ENCODE assay signal across 8 mouse cellular contexts in the genomic region with DNA sequence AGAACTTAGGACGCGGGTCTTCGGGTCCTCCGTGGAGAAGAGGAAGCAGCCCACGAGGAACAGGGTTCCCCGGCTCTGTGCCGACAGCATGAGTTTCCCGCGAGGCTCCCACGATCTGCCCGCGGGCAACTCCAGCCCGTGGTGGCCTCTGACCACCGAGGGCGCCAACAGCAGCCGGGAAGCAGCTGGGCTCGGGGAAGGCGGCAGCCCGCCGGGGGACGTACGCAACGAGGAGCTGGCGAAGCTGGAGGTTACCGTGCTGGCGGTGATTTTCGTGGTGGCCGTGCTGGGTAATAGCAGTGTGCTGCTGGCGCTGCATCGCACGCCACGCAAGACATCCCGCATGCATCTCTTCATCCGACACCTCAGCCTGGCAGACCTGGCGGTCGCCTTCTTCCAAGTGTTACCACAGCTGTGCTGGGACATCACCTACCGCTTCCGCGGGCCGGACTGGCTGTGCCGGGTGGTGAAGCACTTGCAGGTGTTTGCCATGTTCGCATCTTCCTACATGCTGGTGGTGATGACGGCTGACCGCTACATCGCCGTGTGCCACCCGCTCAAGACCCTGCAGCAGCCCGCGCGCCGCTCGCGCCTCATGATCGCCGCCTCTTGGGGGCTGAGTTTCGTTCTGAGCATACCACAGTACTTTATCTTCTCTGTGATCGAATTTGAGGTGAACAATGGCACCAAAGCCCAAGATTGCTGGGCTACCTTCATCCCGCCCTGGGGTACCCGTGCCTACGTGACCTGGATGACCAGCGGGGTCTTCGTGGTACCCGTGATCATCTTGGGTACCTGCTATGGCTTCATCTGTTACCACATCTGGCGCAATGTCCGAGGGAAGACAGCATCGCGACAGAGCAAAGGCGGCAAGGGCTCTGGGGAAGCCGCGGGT. TPM values are rescaled to one million over a fixed set of nuclear protein-coding genes. Genes with fewer than 3 reads are reported as not detected.
A peak's percentile ranks its signal among the peaks of the same experiment; 100 is the strongest.
DNase-seq lines count a peak whose midpoint lies in the region; ATAC-seq and TF ChIP-seq lines count a peak whose summit lies in the region.

No protein-coding gene starts in this region.

- WGBS in lung, embryonic 15.5 days, result 1% methylated on average over 69 of the region's 70 CpGs
- WGBS in intestine, postnatal 0 days, result 1% methylated on average over 70 of the region's 70 CpGs
- 1% methylated on average over 69 of the region's 70 CpGs for WGBS in liver, postnatal 0 days (ENCODE audit: insufficient replicate concordance)

- H3K9me3 ChIP-seq in lung, embryonic 15.5 days, result no peaks in the 10 kb centered on the region
- no peaks in the 10 kb centered on the region for H3K9me3 ChIP-seq in intestine, postnatal 0 days (ENCODE audit: control insufficient read depth)
- H3K9me3 ChIP-seq in liver, postnatal 0 days (ENCODE audit: low read length), result no peaks in the 10 kb centered on the region

- no peaks in the 10 kb centered on the region for H3K36me3 ChIP-seq in lung, embryonic 15.5 days
- H3K36me3 ChIP-seq in intestine, postnatal 0 days (ENCODE audit: control insufficient read depth, insufficient read depth), result no peaks in the 10 kb centered on the region
- H3K36me3 ChIP-seq in liver, postnatal 0 days (replicated peaks; ENCODE audit: insufficient read depth, low read length), result no peaks in the 10 kb centered on the region

- peak overlapping the region; percentile 88 for H3K4me2 ChIP-seq in lung, embryonic 15.5 days
- peak overlapping the region; percentile 69 for H3K4me2 ChIP-seq in intestine, postnatal 0 days (replicated peaks; ENCODE audit: low read depth)
- peak overlapping the region; percentile 63 for H3K4me2 ChIP-seq in liver, postnatal 0 days (ENCODE audit: low read depth, low read length)

- no peak for TF ChIP-seq EP300 in liver, postnatal 0 days (IDR thresholded peaks at IDR 0.05; ENCODE audit: low read depth)

- H3K27ac ChIP-seq in lung, embryonic 15.5 days, result no peak overlapping the region
- H3K27ac ChIP-seq in brown adipose tissue, adult 24 weeks (replicated peaks; ENCODE audit: low read depth, low read length), result no peak overlapping the region
- no peak overlapping the region for H3K27ac ChIP-seq in intestine, postnatal 0 days (ENCODE audit: low read depth, low read length)
- H3K27ac ChIP-seq in liver, postnatal 0 days (ENCODE audit: low read depth), result 0 out of 2 replicates have a peak overlapping the region, but pooled peaks have one; percentile 6

- peaks cover 17% of the 10 kb centered on the region for H3K4me1 ChIP-seq in lung, embryonic 15.5 days
- no peaks in the 10 kb centered on the region; the same call in 1 of the 2 replicates for H3K4me1 ChIP-seq in brown adipose tissue, adult 24 weeks (ENCODE audit: control insufficient read depth, insufficient read depth, insufficient read length, low read length)
- H3K4me1 ChIP-seq in intestine, postnatal 0 days (replicated peaks; ENCODE audit: control insufficient read depth, insufficient read depth, low read length), result no peaks in the 10 kb centered on the region
- no peaks in the 10 kb centered on the region for H3K4me1 ChIP-seq in liver, postnatal 0 days (ENCODE audit: insufficient read depth)

- H3K4me3 ChIP-seq in lung, embryonic 15.5 days, result peak overlapping the region; percentile 47
- H3K4me3 ChIP-seq in brown adipose tissue, adult 24 weeks (ENCODE audit: insufficient read depth, low read depth, low read length), result peak overlapping the region; percentile 54
- peak overlapping the region; percentile 43 for H3K4me3 ChIP-seq in intestine, postnatal 0 days (ENCODE audit: low read depth, low read length)
- peak overlapping the region; percentile 52 for H3K4me3 ChIP-seq in liver, postnatal 0 days (ENCODE audit: low read depth, low read length)

- peak overlapping the region; percentile 29; the same call in 1 of the 2 replicates for H3K9ac ChIP-seq in lung, embryonic 15.5 days
- no peak overlapping the region; the same call in none of the 2 replicates for H3K9ac ChIP-seq in intestine, postnatal 0 days (ENCODE audit: low read depth, low read length)
- peak overlapping the region; percentile 55 for H3K9ac ChIP-seq in liver, postnatal 0 days (replicated peaks)

- peak; percentile 38 for TF ChIP-seq CTCF in intestine, postnatal 0 days (IDR thresholded peaks at IDR 0.05; ENCODE audit: low read depth)
- peak; percentile 24; the same call in 1 of the 2 replicates for TF ChIP-seq CTCF in liver, postnatal 0 days (IDR thresholded peaks at IDR 0.05; ENCODE audit: low read depth)

- peaks cover 38% of the 10 kb centered on the region for H3K27me3 ChIP-seq in lung, embryonic 15.5 days
- peaks cover 29% of the 10 kb centered on the region for H3K27me3 ChIP-seq in intestine, postnatal 0 days (replicated peaks; ENCODE audit: control insufficient read depth, insufficient read depth, low read length)
- H3K27me3 ChIP-seq in liver, postnatal 0 days (ENCODE audit: insufficient read depth, low read length), result peaks cover 17% of the 10 kb centered on the region

- no peak for DNase-seq in lung, postnatal 36 days
- DNase-seq in liver, postnatal 0 days, result peak; percentile 40
- peak; percentile 56 for DNase-seq in retina, embryonic 14.5 days (ENCODE audit: low spot score)
- DNase-seq in c-Kit-positive CD71-positive TER-119-positive erythroid progenitor cells, embryonic 14.5 days (ENCODE audit: low spot score), result no peak

- ATAC-seq in lung, embryonic 15.5 days (ENCODE audit: borderline replicate concordance, extremely low read depth, low FRiP score, low TSS enrichment), result peak; percentile 53
- peak; percentile 57 for ATAC-seq in granulocyte monocyte progenitor cell, adult 5-6 weeks (replicated peaks; ENCODE audit: poor library complexity, severe bottlenecking)
- no peak for ATAC-seq in intestine, postnatal 0 days
- ATAC-seq in liver, postnatal 0 days, result peak; percentile 50

RNA-seq across cellular contexts. Expression of gene Avpr1a, which starts 0.7 kb away (rescaled TPM):
- 0.72 and 1.3 TPM in 2 replicates for polyA plus RNA-seq in lung, embryonic 15.5 days (2015; fragmentation: Nextera tagmentation; extraction: Ambion mirVana)
- polyA plus RNA-seq in brown adipose tissue, adult 24 weeks (2012; ENCODE audit: insufficient read depth, insufficient read length, missing spikeins), result 1.8 and 2.1 TPM in 2 replicates
- total RNA-seq in granulocyte monocyte progenitor cell, adult 5-6 weeks (2014; fragmentation: Nextera tagmentation), result not detected in 2 replicates
- not detected in 2 replicates for total RNA-seq in granulocyte monocyte progenitor cell, adult 5-6 weeks (2017)
- 1.1 TPM in 2 replicates for polyA plus RNA-seq in intestine, postnatal 0 days (2015; fragmentation: Nextera tagmentation; extraction: Ambion mirVana)
- 10.9 and 11.0 TPM in 2 replicates for polyA plus RNA-seq in liver, postnatal 0 days (2015; fragmentation: Nextera tagmentation; extraction: Ambion mirVana)

Comparison
In these comparisons a context has a peak if more than half of its experiments do, and no peak if none do; other contexts are left out.
1. DNase-seq: peak in liver, postnatal 0 days (single experiment) and retina, embryonic 14.5 days (single experiment); none in lung, postnatal 36 days (single experiment) and c-Kit-positive CD71-positive TER-119-positive erythroid progenitor cells, embryonic 14.5 days (single experiment).
2. Peak in every context shown above with its lines, with median percentiles within 50 percentile points of each other: H3K4me2 ChIP-seq and H3K4me3 ChIP-seq.